Mouse (Mus musculus) midbrain, postnatal 0 days (tissue): ENCODE measurements around the gene Olfr1442. TPM values are rescaled to one million over a fixed set of nuclear protein-coding genes. Genes with fewer than 3 reads are reported as not detected.

Experiments
- ATAC-seq: fragments of 200-750 bp; cut with Nextera tagmentation; 2 replicates; pipeline ENCODE4 v1.8.0; 2017; ENCODE audit warnings: moderate number of reproducible peaks, mild to moderate bottlenecking, moderate TSS enrichment, moderate library complexity; ENCODE audit not compliant: low FRiP score
- DNase-seq: peaks from one replicate; pipeline ENCODE4 v3.0.0-alpha.2; 2015; ENCODE audit warnings: low spot score
- H3K27ac ChIP-seq: fragments of 300-500 bp; sonication (generic); 2 replicates; pipeline ENCODE4 v1.5.1; 2014; ENCODE audit warnings: low read depth, mild to moderate bottlenecking, low read length, mixed read lengths
- H3K27me3 ChIP-seq: fragments of 300-500 bp; sonication (generic); 2 replicates; pipeline ENCODE4 v1.6.1; 2014; ENCODE audit warnings: low read length, control low read depth, mixed read lengths; ENCODE audit not compliant: insufficient read depth
- H3K36me3 ChIP-seq: fragments of 300-500 bp; sonication (generic); 2 replicates; pipeline ENCODE4 v1.6.1; 2014; ENCODE audit warnings: low read length, control low read depth, mixed read lengths; ENCODE audit not compliant: insufficient read depth
- H3K4me1 ChIP-seq: fragments of 300-500 bp; sonication (generic); 2 replicates; pipeline ENCODE4 v1.6.1; 2014; ENCODE audit warnings: mild to moderate bottlenecking, control low read depth, antibody characterized with exemption, low read length, mixed read lengths; ENCODE audit not compliant: insufficient read depth
- H3K4me2 ChIP-seq: fragments of 300-500 bp; sonication (generic); 2 replicates; pipeline ENCODE4 v1.6.1; 2014; ENCODE audit warnings: low read depth, mild to moderate bottlenecking, low read length, mixed read lengths; ENCODE audit not compliant: poor library complexity, severe bottlenecking
- H3K4me3 ChIP-seq: fragments of 300-500 bp; sonication (generic); 2 replicates; pipeline ENCODE4 v1.5.1; 2014; ENCODE audit warnings: low read depth, mild to moderate bottlenecking, low read length, moderate library complexity
- H3K9ac ChIP-seq: fragments of 300-500 bp; sonication (generic); replicated peaks from 2 replicates; pipeline ENCODE4 v1.6.1; 2014; ENCODE audit warnings: mild to moderate bottlenecking, low read length, moderate library complexity, mixed read lengths; ENCODE audit not compliant: poor library complexity, severe bottlenecking
- H3K9me3 ChIP-seq: fragments of 300-500 bp; sonication (generic); 2 replicates; pipeline ENCODE4 v1.6.1; 2016; ENCODE audit warnings: low read length, control low read depth
- CTCF ChIP-seq: IDR thresholded peaks from 2 replicates; pipeline ENCODE4 v1.5.1; 2016; ENCODE audit warnings: antibody characterized with exemption, mild to moderate bottlenecking
- WGBS: fragments of 180-500 bp; shearing (Covaris S2); extraction: QIAGEN DNeasy Blood & Tissue Kit; methylation state at CpG from one replicate; pipeline ENCODE4 v1.1.7; 2014; 5-methylcytosine and 5-hydroxymethylcytosine counted together
- polyA plus RNA-seq: library from polyadenylated mRNA; unstranded; fragments of >200 nt; fragmentation: Nextera tagmentation; extraction: Ambion mirVana; gene quantifications from 2 replicates; pipeline ENCODE4 v1.2.1, GENCODE M21; 2015
- total RNA-seq: library from RNA; depleted of rRNA; stranded (reverse); fragments of >200 nt; gene quantifications from 2 replicates; pipeline ENCODE4 v1.2.3, GENCODE M21; 2014

Gene Olfr1442
- total and polyA plus RNA-seq, 2 experiments from 2014 or later, result not detected

GRCm38 (mm10) chr19:12685231-12685630, 15.0 kb downstream of the Olfr1442 start:
- no peaks in the 10 kb centered on the region for H3K4me1 ChIP-seq
- H3K4me2 ChIP-seq, result no peak overlapping the region
- no peaks in the 10 kb centered on the region for H3K36me3 ChIP-seq
- H3K4me3 ChIP-seq, result no peak overlapping the region
- DNase-seq (no peak), ATAC-seq (no peak)
- H3K27ac ChIP-seq, result no peak overlapping the region
- H3K27me3 ChIP-seq, result no peaks in the 10 kb centered on the region
- no peak overlapping the region for H3K9ac ChIP-seq
- no peak for TF ChIP-seq CTCF
- H3K9me3 ChIP-seq, result no peaks in the 10 kb centered on the region

DNA sequence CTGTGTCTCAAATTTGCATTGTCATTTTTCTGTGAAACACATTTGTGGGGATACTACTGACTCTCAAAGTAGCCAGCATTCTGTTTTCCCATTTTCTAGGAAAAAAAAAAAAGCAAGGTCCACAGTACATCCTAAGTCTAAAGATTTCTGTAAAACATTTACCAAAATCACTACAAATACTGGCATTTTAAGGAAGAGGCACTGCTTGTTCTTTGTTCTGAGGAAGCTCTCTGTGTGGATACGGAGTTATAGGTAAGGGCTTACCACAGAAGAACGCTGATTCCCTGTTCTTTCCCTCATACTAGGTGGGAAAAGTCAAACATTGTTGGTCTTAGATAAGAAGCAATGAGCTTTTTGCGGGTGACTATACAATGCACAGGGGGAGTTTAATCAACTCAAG, 25.4 kb downstream of the Olfr1442 start, which contains the start of gene Keg1:
Gene Keg1, plus strand, starts transcription at position 197 of the 400 bp plus-strand sequence.
- Histone ChIP-seq H3K27ac (no peak within 1 kb of the TSS), H3K4me2 (no peak within 1 kb of the TSS), H3K9me3 (no peaks in the 10 kb centered on the region), H3K9ac (no peak within 1 kb of the TSS), H3K4me3 (no peak within 1 kb of the TSS), H3K4me1 (no peaks in the 10 kb centered on the region), H3K36me3 (no peaks in the 10 kb centered on the region), H3K27me3 (no peaks in the 10 kb centered on the region)
- no peak for TF ChIP-seq CTCF
- DNase-seq, result no peak
- ATAC-seq, result no peak
- whole genome bisulfite sequencing, result 90% methylated on average over 3 of the region's 3 CpGs

- no peak overlapping the region for H3K4me3 ChIP-seq
- no peak overlapping the region for H3K4me2 ChIP-seq
- H3K4me1 ChIP-seq, result no peaks in the 10 kb centered on the region
- DNase-seq, result no peak
- ATAC-seq, result no peak
- no peak overlapping the region for H3K27ac ChIP-seq
- H3K9ac ChIP-seq, result no peak overlapping the region
- no peak for TF ChIP-seq CTCF
- H3K9me3 ChIP-seq, result no peaks in the 10 kb centered on the region
- H3K36me3 ChIP-seq, result no peaks in the 10 kb centered on the region
- H3K27me3 ChIP-seq, result no peaks in the 10 kb centered on the region
These were observed 26.0 kb downstream of the Olfr1442 start for GRCm38 (mm10) chr19:12696221-12696620.

- DNase-seq (no peak), ATAC-seq (no peak)
- no peak overlapping the region for H3K4me3 ChIP-seq
- no peaks in the 10 kb centered on the region for H3K36me3 ChIP-seq
- no peak overlapping the region for H3K4me2 ChIP-seq
- WGBS, result 89% methylated on average over 2 of the region's 2 CpGs
- H3K27ac ChIP-seq, result no peak overlapping the region
- no peak overlapping the region for H3K9ac ChIP-seq
- no peak for TF ChIP-seq CTCF
- H3K9me3 ChIP-seq, result no peaks in the 10 kb centered on the region
- H3K27me3 ChIP-seq, result no peaks in the 10 kb centered on the region
- no peaks in the 10 kb centered on the region for H3K4me1 ChIP-seq
These were observed 38.2 kb downstream of the Olfr1442 start for GRCm38 (mm10) chr19:12708458-12708857.

GRCm38 (mm10) chr19:12708986-12709385, 38.7 kb downstream of the Olfr1442 start:
- Histone ChIP-seq H3K9me3 (no peaks in the 10 kb centered on the region), H3K4me3 (no peak overlapping the region), H3K36me3 (no peaks in the 10 kb centered on the region), H3K9ac (no peak overlapping the region), H3K27me3 (no peaks in the 10 kb centered on the region), H3K4me1 (no peaks in the 10 kb centered on the region), H3K4me2 (no peak overlapping the region), H3K27ac (no peak overlapping the region)
- TF ChIP-seq CTCF, result no peak
- DNase-seq (no peak), ATAC-seq (no peak)

GRCm38 (mm10) chr19:12719189-12719588, 49.0 kb downstream of the Olfr1442 start:
- H3K4me3 ChIP-seq, result no peak overlapping the region
- no peaks in the 10 kb centered on the region for H3K27me3 ChIP-seq
- no peak for TF ChIP-seq CTCF
- no peak for ATAC-seq
- H3K9me3 ChIP-seq, result no peaks in the 10 kb centered on the region
- H3K9ac ChIP-seq, result no peak overlapping the region
- no peak overlapping the region for H3K4me2 ChIP-seq
- no peak overlapping the region for H3K27ac ChIP-seq
- no peaks in the 10 kb centered on the region for H3K36me3 ChIP-seq
- H3K4me1 ChIP-seq, result no peaks in the 10 kb centered on the region
- 93% methylated on average over 6 of the region's 6 CpGs for WGBS
- no peak for DNase-seq
